Mouse (Mus musculus): ENCODE data around the gene Sgcd.

Gene Sgcd

GRCm38 (mm10) chr11:47264267-47264984, 724.3 kb downstream of the Sgcd start:
- DNase-seq (ENCODE audit: low spot score): no peak

- DNase-seq (ENCODE audit: low spot score): no peak
Measured at GRCm38 (mm10) chr11:47250301-47250700, 738.5 kb downstream of the Sgcd start.

GRCm38 (mm10) chr11:47248345-47248893, 740.4 kb downstream of the Sgcd start:
- no peak for DNase-seq (ENCODE audit: low spot score)

- DNase-seq (ENCODE audit: low spot score): no peak
Measured at GRCm38 (mm10) chr11:47247703-47248344, 740.9 kb downstream of the Sgcd start.

- no peak for DNase-seq (ENCODE audit: low spot score)
Measured at GRCm38 (mm10) chr11:47242401-47242800, 746.4 kb downstream of the Sgcd start.

- no peak for DNase-seq (ENCODE audit: low spot score)
Measured at GRCm38 (mm10) chr11:47228222-47228621, 760.5 kb downstream of the Sgcd start.

GRCm38 (mm10) chr11:47224148-47224547, 764.6 kb downstream of the Sgcd start:
- no peak for DNase-seq (ENCODE audit: low spot score)

- DNase-seq (ENCODE audit: low spot score): no peak
Measured at GRCm38 (mm10) chr11:47211531-47211930, 777.2 kb downstream of the Sgcd start.

- no peak for DNase-seq (ENCODE audit: low spot score)
Measured at GRCm38 (mm10) chr11:47206461-47206860, 782.3 kb downstream of the Sgcd start.

- no peak for DNase-seq (ENCODE audit: low spot score)
Measured at GRCm38 (mm10) chr11:47199106-47199505, 789.7 kb downstream of the Sgcd start.

- no peak for DNase-seq (ENCODE audit: low spot score)
Measured at GRCm38 (mm10) chr11:47188556-47188955, 800.2 kb downstream of the Sgcd start.

- DNase-seq (ENCODE audit: low spot score): no peak
Measured at GRCm38 (mm10) chr11:47174977-47175376, 813.8 kb downstream of the Sgcd start.

GRCm38 (mm10) chr11:47170926-47171625, 817.7 kb downstream of the Sgcd start:
- no peak for DNase-seq (ENCODE audit: low spot score)

GRCm38 (mm10) chr11:47167376-47167775, 821.4 kb downstream of the Sgcd start:
- no peak for DNase-seq (ENCODE audit: low spot score)

- DNase-seq (ENCODE audit: low spot score): no peak
Measured at GRCm38 (mm10) chr11:47158089-47158488, 830.7 kb downstream of the Sgcd start.

- no peak for DNase-seq (ENCODE audit: low spot score)
Measured at GRCm38 (mm10) chr11:47156730-47157693, 831.8 kb downstream of the Sgcd start.

- no peak for DNase-seq (ENCODE audit: low spot score)
Measured at GRCm38 (mm10) chr11:47154837-47155430, 833.8 kb downstream of the Sgcd start.

- DNase-seq (ENCODE audit: low spot score): no peak
Measured at GRCm38 (mm10) chr11:47149607-47150006, 839.2 kb downstream of the Sgcd start.

- DNase-seq (ENCODE audit: low spot score): no peak
Measured at GRCm38 (mm10) chr11:47139867-47140266, 848.9 kb downstream of the Sgcd start.

GRCm38 (mm10) chr11:47139271-47139670, 849.5 kb downstream of the Sgcd start:
- DNase-seq (ENCODE audit: low spot score): no peak

- no peak for DNase-seq (ENCODE audit: low spot score)
Measured at GRCm38 (mm10) chr11:47132410-47132809, 856.4 kb downstream of the Sgcd start.

Measured in MN1 (cell line).